Mouse (Mus musculus) stomach, embryonic 15.5 days (tissue): ENCODE measurements around the gene Sprr2a2. TPM values are rescaled to one million over a fixed set of nuclear protein-coding genes. Genes with fewer than 3 reads are reported as not detected.
A peak's percentile ranks its signal among the peaks of the same experiment; 100 is the strongest.
"Not testable (repeated sequence)": the region's sequence is repeated elsewhere in the genome, so short reads cannot be mapped to it uniquely, and the experiment has no call there.

ENCODE experiments used
- ATAC-seq: fragments of 200-750 bp; cut with Nextera tagmentation; 2 replicates; pipeline ENCODE4 v1.8.0; 2017; ENCODE audit warnings: low read depth, moderate number of reproducible peaks, moderate TSS enrichment; ENCODE audit not compliant: insufficient read depth, low FRiP score
- H3K27ac ChIP-seq: fragments of 300-500 bp; sonication (generic); 2 replicates; pipeline ENCODE4 v1.5.1; 2015; ENCODE audit warnings: mild to moderate bottlenecking, inconsistent platforms
- H3K27me3 ChIP-seq: fragments of 300-500 bp; sonication (generic); replicated peaks from 2 replicates; pipeline ENCODE4 v1.6.1; 2015; ENCODE audit warnings: inconsistent platforms
- H3K36me3 ChIP-seq: fragments of 300-500 bp; sonication (generic); 2 replicates; pipeline ENCODE4 v1.6.1; 2015; ENCODE audit warnings: inconsistent platforms
- H3K4me1 ChIP-seq: fragments of 300-500 bp; sonication (generic); 2 replicates; pipeline ENCODE4 v1.6.1; 2015; ENCODE audit warnings: inconsistent platforms
- H3K4me2 ChIP-seq: fragments of 300-500 bp; sonication (generic); 2 replicates; pipeline ENCODE4 v1.6.1; 2015; ENCODE audit warnings: mild to moderate bottlenecking, inconsistent platforms
- H3K4me3 ChIP-seq: fragments of 300-500 bp; sonication (generic); replicated peaks from 2 replicates; pipeline ENCODE4 v1.5.1; 2015; ENCODE audit warnings: inconsistent platforms
- H3K9ac ChIP-seq: fragments of 300-500 bp; sonication (generic); 2 replicates; pipeline ENCODE4 v1.6.1; 2015; ENCODE audit warnings: inconsistent platforms
- H3K9me3 ChIP-seq: fragments of 300-500 bp; sonication (generic); 2 replicates; pipeline ENCODE4 v1.6.1; 2016; ENCODE audit warnings: inconsistent platforms
- WGBS: fragments of 180-500 bp; shearing (Covaris S2); methylation state at CpG from one replicate; pipeline ENCODE4 v1.1.7; 2015; 5-methylcytosine and 5-hydroxymethylcytosine counted together
- polyA plus RNA-seq: library from polyadenylated mRNA; unstranded; fragments of >200 nt; fragmentation: Nextera tagmentation; extraction: Ambion mirVana; gene quantifications from 2 replicates; pipeline ENCODE4 v1.2.1, GENCODE M21; 2015

Sprr2a2 gene
- polyA plus RNA-seq, 1 experiment from 2014 or later, result 1,085 TPM

GRCm38 (mm10) chr3:92285101-92285500 lies 69.4 kb downstream of the Sprr2a2 start, which contains the start of gene Sprr2a3:
Sprr2a3 (plus strand) TSS chr3:92285417.
- H3K4me2 ChIP-seq, H3K27me3 ChIP-seq, H3K9me3 ChIP-seq, H3K4me1 ChIP-seq, H3K27ac ChIP-seq, H3K36me3 ChIP-seq, H3K9ac ChIP-seq, H3K4me3 ChIP-seq: not testable (repeated sequence)
- ATAC-seq, result 0 out of 2 replicates have a peak, but pooled peaks have one; percentile 20
- WGBS, result 81% methylated on average over 1 of the region's 1 CpGs

- not testable (repeated sequence) for H3K9ac ChIP-seq, H3K27ac ChIP-seq, H3K36me3 ChIP-seq, H3K4me2 ChIP-seq, H3K27me3 ChIP-seq, H3K4me1 ChIP-seq, ATAC-seq, H3K9me3 ChIP-seq, H3K4me3 ChIP-seq
- 68% methylated on average over 4 of the region's 6 CpGs for WGBS
Measured at GRCm38 (mm10) chr3:92288489-92288888, 72.8 kb downstream of the Sprr2a2 start.

Other genes with a start within 250 kb of the Sprr2a2 start
- 0.19 and 0.63 TPM in 2 replicates for gene Pglyrp3, start 201.3 kb upstream of the Sprr2a2 start, polyA plus RNA-seq
- gene Lor, start 132.8 kb upstream of the Sprr2a2 start, polyA plus RNA-seq, result 2.6 and 3.5 TPM in 2 replicates
- not detected in 2 replicates for gene Prr9, start 92.0 kb upstream of the Sprr2a2 start, polyA plus RNA-seq
- not detected in 2 replicates for gene Lelp1, start 73.2 kb upstream of the Sprr2a2 start, polyA plus RNA-seq
- 9.5 and 12.7 TPM in 2 replicates for gene Sprr2a1, start 121 bp upstream of the Sprr2a2 start, polyA plus RNA-seq
- gene Sprr2a3, start 69.5 kb downstream of the Sprr2a2 start, polyA plus RNA-seq, result 44.5 and 82.4 TPM in 2 replicates
- 0.23 TPM in 1 of 2 replicates, not detected in the other for gene Sprr2b, start 100.7 kb downstream of the Sprr2a2 start, polyA plus RNA-seq
- 0.68 TPM in 1 of 2 replicates, not detected in the other for gene Sprr2d, start 123.2 kb downstream of the Sprr2a2 start, polyA plus RNA-seq
- gene Sprr2e, start 136.2 kb downstream of the Sprr2a2 start, polyA plus RNA-seq, result not detected in 2 replicates
- not detected in 2 replicates for gene Sprr2f, start 149.3 kb downstream of the Sprr2a2 start, polyA plus RNA-seq
- 0.21 TPM in 1 of 2 replicates, not detected in the other for gene Sprr2h, start 169.8 kb downstream of the Sprr2a2 start, polyA plus RNA-seq
- gene Sprr2i, start 192.1 kb downstream of the Sprr2a2 start, polyA plus RNA-seq, result 0.60 TPM in 1 of 2 replicates, not detected in the other
- gene Sprr2j-ps, start 202.2 kb downstream of the Sprr2a2 start, polyA plus RNA-seq, result 1.2 TPM in 1 of 2 replicates, not detected in the other
- 7.3 and 25.4 TPM in 2 replicates for gene Gm9774, start 213.5 kb downstream of the Sprr2a2 start, polyA plus RNA-seq
- gene Sprr2k, start 216.7 kb downstream of the Sprr2a2 start, polyA plus RNA-seq, result 0.73 TPM in 1 of 2 replicates, not detected in the other
- 1.6 TPM in 1 of 2 replicates, not detected in the other for gene Sprr1b, start 222.9 kb downstream of the Sprr2a2 start, polyA plus RNA-seq
- gene Sprr3, start 242.8 kb downstream of the Sprr2a2 start, polyA plus RNA-seq, result 30.3 and 125 TPM in 2 replicates